In the genomic region with DNA sequence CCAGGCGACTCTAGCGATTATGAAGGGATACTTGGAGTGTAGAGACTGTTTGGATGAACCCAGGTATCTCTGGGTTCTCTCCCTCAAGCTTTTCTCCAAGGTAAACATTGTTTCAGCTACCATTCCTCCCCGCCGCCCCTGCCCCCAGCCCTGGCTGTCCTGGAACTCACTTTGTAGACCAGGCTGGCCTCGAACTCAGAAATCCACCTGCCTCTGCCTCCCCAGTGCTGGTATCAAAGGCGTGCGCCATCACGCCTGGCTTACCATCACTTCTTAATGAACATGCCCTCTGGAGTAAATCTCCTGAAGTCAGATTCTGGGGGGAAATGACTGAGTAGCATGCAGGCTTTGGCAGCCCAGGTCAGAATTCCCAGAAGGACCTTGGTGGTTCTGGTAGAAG, we compare ENCODE assay signal across 8 mouse cellular contexts. TPM values are rescaled to one million over a fixed set of nuclear protein-coding genes. Genes with fewer than 3 reads are reported as not detected.
DNase-seq lines count a peak whose midpoint lies in the region; ATAC-seq and TF ChIP-seq lines count a peak whose summit lies in the region.

A gene (minus strand): TSS at position 293 of the 400 bp plus-strand sequence.

- H3K27me3 ChIP-seq in lung, embryonic 15.5 days, result no peaks in the 10 kb centered on the region
- no peaks in the 10 kb centered on the region for H3K27me3 ChIP-seq in midbrain, embryonic 15.5 days (replicated peaks)

- TF ChIP-seq POLR2A in cortical plate, adult 2 months (IDR thresholded peaks at IDR 0.05; ENCODE audit: extremely low read depth, insufficient read depth, low read length), result no peak

- H3K4me1 ChIP-seq in lung, embryonic 15.5 days, result peaks cover 32% of the 10 kb centered on the region
- peaks cover 7% of the 10 kb centered on the region; the same call in 1 of the 2 replicates for H3K4me1 ChIP-seq in cortical plate, adult 2 months (ENCODE audit: control insufficient read depth, insufficient read depth, low read length)
- H3K4me1 ChIP-seq in midbrain, embryonic 15.5 days, result peaks cover 33% of the 10 kb centered on the region

- no peak for TF ChIP-seq CTCF in cortical plate, adult 2 months (IDR thresholded peaks at IDR 0.05; ENCODE audit: extremely low read depth, insufficient read depth, low read length)

- no peak for ATAC-seq in lung, embryonic 15.5 days (ENCODE audit: borderline replicate concordance, extremely low read depth, low FRiP score, low TSS enrichment)
- ATAC-seq in midbrain, embryonic 15.5 days (replicated peaks), result no peak

- H3K36me3 ChIP-seq in lung, embryonic 15.5 days, result peaks cover 48% of the 10 kb centered on the region
- H3K36me3 ChIP-seq in midbrain, embryonic 15.5 days (replicated peaks), result peaks cover 27% of the 10 kb centered on the region; the same call in 1 of the 2 replicates

- H3K4me3 ChIP-seq in lung, embryonic 15.5 days, result peak within 1 kb of the TSS; percentile 98
- peak within 1 kb of the TSS; percentile 56 for H3K4me3 ChIP-seq in cortical plate, adult 2 months (ENCODE audit: insufficient read depth, low read length)
- H3K4me3 ChIP-seq in midbrain, embryonic 15.5 days, result peak within 1 kb of the TSS; percentile 96

- H3K9me3 ChIP-seq in lung, embryonic 15.5 days, result no peaks in the 10 kb centered on the region
- H3K9me3 ChIP-seq in midbrain, embryonic 15.5 days, result no peaks in the 10 kb centered on the region

- no peak for DNase-seq in lung, postnatal 4 days
- no peak for DNase-seq in heart, adult 8-10 months (ENCODE audit: low spot score)
- DNase-seq in layer of hippocampus, postnatal 25 days (ENCODE audit: extremely low spot score in 1 of 2, low spot score in 1 of 2), result no peak
- DNase-seq in natural killer cell, adult 2 months (ENCODE audit: low spot score in 2 of 2), result no peak
- DNase-seq in embryo, embryonic 10.5 days (ENCODE audit: low spot score), result no peak

- WGBS in lung, embryonic 15.5 days, result 36% methylated on average over 8 of the region's 8 CpGs
- WGBS in midbrain, embryonic 15.5 days, result 66% methylated on average over 8 of the region's 8 CpGs

- H3K27ac ChIP-seq in lung, embryonic 15.5 days, result peak within 1 kb of the TSS; percentile 100
- peak within 1 kb of the TSS; percentile 74 for H3K27ac ChIP-seq in cortical plate, adult 2 months (ENCODE audit: insufficient read depth, low read length)
- peak within 1 kb of the TSS; percentile 100 for H3K27ac ChIP-seq in midbrain, embryonic 15.5 days

- peak within 1 kb of the TSS; percentile 93 for H3K9ac ChIP-seq in lung, embryonic 15.5 days
- H3K9ac ChIP-seq in midbrain, embryonic 15.5 days, result peak within 1 kb of the TSS; percentile 99

- peak within 1 kb of the TSS; percentile 67 for H3K4me2 ChIP-seq in lung, embryonic 15.5 days
- H3K4me2 ChIP-seq in midbrain, embryonic 15.5 days, result peak within 1 kb of the TSS; percentile 86

RNA-seq across cellular contexts. Expression of the gene that starts here (rescaled TPM):
- polyA plus RNA-seq in lung, embryonic 15.5 days (2015; fragmentation: Nextera tagmentation; extraction: Ambion mirVana), result 106 and 111 TPM in 2 replicates
- polyA plus RNA-seq in cortical plate, adult 2 months (2012; rRNA removed), result 121 and 126 TPM in 2 replicates
- 10 to 100 TPM; 41.7 to 57.3 (median 48.1) TPM for total RNA-seq in heart, adult 8-10 months (2022)
- total RNA-seq in layer of hippocampus, postnatal 25 days (2021), result 10 to 100 TPM; 77.1 to 82.2 TPM
- 162 and 177 TPM in 2 replicates for polyA plus RNA-seq in midbrain, embryonic 15.5 days (2015; fragmentation: Nextera tagmentation; extraction: Ambion mirVana)
